Mouse (Mus musculus): ENCODE data around the gene Lhx6.

GRCm38 (mm10) chr2:36104956-36105741 is at the start of gene Lhx6:
- TF ChIP-seq ZKSCAN1 (IDR thresholded peaks at IDR 0.05; ENCODE audit: low read depth, low read length) (no peak), SMC3 (IDR thresholded peaks at IDR 0.05; ENCODE audit: low read depth, low read length) (no peak), MAX (IDR thresholded peaks at IDR 0.05; ENCODE audit: low read length) (no peak), ZNF384 (IDR thresholded peaks at IDR 0.05; ENCODE audit: low read depth, low read length) (no peak), MEF2A (IDR thresholded peaks at IDR 0.05; ENCODE audit: extremely low read depth, insufficient replicate concordance, low read depth, low read length, poor library complexity, severe bottlenecking) (no peak), POLR2AphosphoS2 (IDR thresholded peaks at IDR 0.05; ENCODE audit: low read length) (no peak), CTCF (IDR thresholded peaks at IDR 0.05 in 2 of 3, conservative IDR thresholded peaks at IDR 0.05 in 1 of 3; ENCODE audit: control insufficient read depth in 1 of 3, insufficient read depth in 1 of 3, low read depth in 2 of 3, low read length in 3 of 3, poor library complexity in 1 of 3, severe bottlenecking in 1 of 3) (no peak)
